Mouse (Mus musculus): ENCODE data around the gene Gfod1. TPM values are rescaled to one million over a fixed set of nuclear protein-coding genes. Genes with fewer than 3 reads are reported as not detected.

Gfod1 gene
- total RNA-seq, 2 experiments from 2014 or later, result 6.1 to 10.9 TPM

GRCm38 (mm10) chr13:43176676-43177075 is 127.3 kb downstream of the Gfod1 start:
- ATAC-seq (replicated peaks; ENCODE audit: poor library complexity), result no peak

GRCm38 (mm10) chr13:43173262-43173661 is 130.7 kb downstream of the Gfod1 start:
- peak; percentile 64 for ATAC-seq (replicated peaks; ENCODE audit: poor library complexity)

GRCm38 (mm10) chr13:43172036-43172713 is 131.8 kb downstream of the Gfod1 start:
- ATAC-seq (replicated peaks; ENCODE audit: poor library complexity), result peak; percentile 23

GRCm38 (mm10) chr13:43171020-43171710 is 132.8 kb downstream of the Gfod1 start, which contains the start of gene Tbc1d7:
Gene Tbc1d7 (minus strand): TSS chr13:43171501.
- ATAC-seq (replicated peaks; ENCODE audit: poor library complexity), result peak; percentile 94

DNA sequence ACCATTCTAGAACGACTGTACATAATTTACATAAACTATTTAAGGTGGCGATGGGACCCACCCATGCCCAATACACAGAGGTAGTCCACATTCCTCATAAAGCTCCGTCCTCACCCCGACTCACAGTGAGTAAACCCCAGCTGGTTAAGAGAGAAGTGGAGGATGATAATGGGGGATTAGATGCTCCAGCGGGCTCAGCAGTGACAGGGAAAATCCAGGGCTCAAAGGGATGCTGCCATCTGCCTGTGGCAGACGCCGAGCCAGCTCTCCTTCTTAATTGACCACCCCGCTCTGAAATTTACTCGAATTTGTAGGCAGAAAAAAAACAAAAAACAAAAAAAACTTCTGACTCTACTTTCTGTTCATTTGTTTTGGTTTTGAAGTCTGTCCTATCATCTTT is 136.3 kb downstream of the Gfod1 start:
- ATAC-seq (replicated peaks; ENCODE audit: poor library complexity), result no peak

- ATAC-seq (replicated peaks; ENCODE audit: poor library complexity), result no peak
Measured at GRCm38 (mm10) chr13:43159429-43159828, 144.5 kb downstream of the Gfod1 start.

DNA sequence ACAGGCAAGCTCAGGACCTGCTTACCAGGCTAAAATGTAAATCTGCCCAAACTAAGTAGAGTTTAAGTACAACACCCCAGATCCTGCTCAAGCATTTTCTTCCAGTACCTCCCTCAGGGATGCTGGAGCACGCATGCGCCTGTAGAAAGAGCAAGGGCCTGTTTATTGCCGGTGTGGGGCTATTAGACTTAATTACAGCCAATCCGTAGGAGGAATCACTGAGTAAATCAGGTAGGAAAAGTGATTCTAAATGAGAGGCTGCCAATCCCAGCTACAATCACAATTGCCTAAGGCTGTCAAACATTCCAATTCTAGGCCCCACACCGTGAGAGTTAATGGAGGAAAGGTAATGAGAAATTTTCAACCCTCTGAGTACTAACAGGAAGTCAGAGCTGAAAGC is 145.7 kb downstream of the Gfod1 start:
- ATAC-seq (replicated peaks; ENCODE audit: poor library complexity), result no peak

DNA sequence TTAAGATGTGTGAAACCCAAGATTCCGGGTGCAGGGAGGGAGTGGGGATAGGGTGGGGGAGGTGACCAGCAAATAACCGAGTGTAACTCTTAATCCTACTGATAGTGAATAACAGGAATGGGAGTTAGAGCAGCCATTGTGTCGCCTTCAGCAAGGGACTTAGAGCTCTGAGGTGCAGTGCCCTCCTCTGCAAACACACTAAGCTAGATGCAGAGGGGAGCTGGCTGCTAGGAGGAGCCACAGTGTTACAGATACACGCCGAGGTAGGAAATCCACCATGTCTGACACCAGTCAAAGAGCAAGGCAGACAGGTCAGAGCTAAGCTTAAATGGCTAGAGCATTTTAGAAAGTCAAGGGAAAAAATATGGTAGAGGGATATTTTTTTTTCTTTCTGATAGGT is 146.6 kb downstream of the Gfod1 start:
- no peak for ATAC-seq (replicated peaks; ENCODE audit: poor library complexity)

GRCm38 (mm10) chr13:43152005-43152520 is 151.9 kb downstream of the Gfod1 start:
- no peak for ATAC-seq (replicated peaks; ENCODE audit: poor library complexity)

DNA sequence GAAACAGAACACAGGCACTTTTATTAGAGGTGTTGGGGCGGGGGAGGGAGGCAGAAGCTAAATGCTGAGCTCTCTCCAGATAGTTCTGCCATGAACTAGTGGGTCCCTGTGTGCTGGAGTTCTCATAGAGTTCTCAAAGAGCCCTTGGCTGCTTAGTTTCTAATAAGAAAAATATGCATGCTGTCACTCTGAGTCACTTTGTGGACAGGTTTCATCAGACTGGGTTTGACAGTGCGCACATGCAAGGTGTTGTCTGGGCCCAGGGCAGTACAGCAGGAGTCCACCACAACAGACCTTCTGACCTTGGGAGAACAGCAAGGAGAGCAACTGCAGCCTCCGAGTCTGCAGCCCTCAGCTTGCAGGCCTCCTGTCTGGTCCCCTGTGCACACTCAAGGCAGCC is 154.3 kb downstream of the Gfod1 start:
- no peak for ATAC-seq (replicated peaks; ENCODE audit: poor library complexity)

GRCm38 (mm10) chr13:43148692-43149091 is 155.3 kb downstream of the Gfod1 start:
- peak; percentile 37; the same call in 1 of the 2 replicates for ATAC-seq (replicated peaks; ENCODE audit: poor library complexity)

- no peak for ATAC-seq (replicated peaks; ENCODE audit: poor library complexity)
Measured at GRCm38 (mm10) chr13:43146515-43147258, 157.3 kb downstream of the Gfod1 start.

Other genes starting within 250 kb of the Gfod1 start
- 22.8 and 28.9 TPM in 2 replicates for gene Tbc1d7, start 132.7 kb downstream of the Gfod1 start, total RNA-seq (2015)
- 6.5 and 6.6 TPM in 2 replicates for gene Tbc1d7, start 132.7 kb downstream of the Gfod1 start, total RNA-seq (2017)
- gene Sirt5, start 61.3 kb upstream of the Gfod1 start, total RNA-seq (2015), result 4.9 and 5.1 TPM in 2 replicates
- 8.1 and 12.1 TPM in 2 replicates for gene Sirt5, start 61.3 kb upstream of the Gfod1 start, total RNA-seq (2017)
- gene Nol7, start 94.2 kb upstream of the Gfod1 start, total RNA-seq (2015), result 173 and 183 TPM in 2 replicates
- gene Nol7, start 94.2 kb upstream of the Gfod1 start, total RNA-seq (2017), result 231 and 270 TPM in 2 replicates
- gene Ranbp9, start 177.1 kb upstream of the Gfod1 start, total RNA-seq (2015), result 82.8 and 98.1 TPM in 2 replicates
- gene Ranbp9, start 177.1 kb upstream of the Gfod1 start, total RNA-seq (2017), result 64.5 and 82.0 TPM in 2 replicates

Data from megakaryocyte progenitor cell, adult 5-6 weeks (primary cell).